Mouse (Mus musculus) macrophage (primary cell): ENCODE data around the gene 4930435E12Rik. TPM values are rescaled to one million over a fixed set of nuclear protein-coding genes. Genes with fewer than 3 reads are reported as not detected.

Source experiments
- H3K27ac ChIP-seq: fragments of 350-480 bp; formaldehyde crosslinking; 2 replicates; pipeline ENCODE4 v1.9.0; 2021
- H3K36me3 ChIP-seq: fragments of 350-480 bp; formaldehyde crosslinking; 2 replicates; pipeline ENCODE4 v1.9.0; 2021; ENCODE audit errors: inconsistent target
- H3K4me3 ChIP-seq: fragments of 350-480 bp; formaldehyde crosslinking; 2 replicates; pipeline ENCODE4 v1.9.0; 2021; ENCODE audit errors: inconsistent target
- H3K79me2 ChIP-seq: fragments of 350-480 bp; formaldehyde crosslinking; 2 replicates; pipeline ENCODE4 v1.9.0; 2021; ENCODE audit errors: inconsistent target
- WGBS: methylation state at CpG from one replicate; pipeline ENCODE4 v1.1.7; 2026; ENCODE audit warnings: inconsistent platforms; ENCODE audit not compliant: missing documents; 5-methylcytosine and 5-hydroxymethylcytosine counted together
- polyA plus RNA-seq: library from polyadenylated mRNA; stranded (reverse); fragments of 250-400 nt; gene quantifications from 3 replicates; pipeline ENCODE4 v1.2.4, GENCODE M21; 2018; ENCODE audit warnings: inconsistent platforms

4930435E12Rik gene
- polyA plus RNA-seq, 1 experiment from 2014 or later: not detected

GRCm38 (mm10) chr16:38782524-38783067 lies 46.0 kb downstream of the 4930435E12Rik start:
- H3K27ac ChIP-seq: no peak overlapping the region
- no peak overlapping the region for H3K4me3 ChIP-seq
- H3K79me2 ChIP-seq: no peaks in the 10 kb centered on the region
- H3K36me3 ChIP-seq: no peaks in the 10 kb centered on the region
- WGBS: 80% methylated on average over 2 of the region's 2 CpGs

GRCm38 (mm10) chr16:38781946-38782345 lies 46.6 kb downstream of the 4930435E12Rik start:
- no peaks in the 10 kb centered on the region for H3K36me3 ChIP-seq
- H3K27ac ChIP-seq: no peak overlapping the region
- H3K4me3 ChIP-seq: no peak overlapping the region
- H3K79me2 ChIP-seq: no peaks in the 10 kb centered on the region
- WGBS: 52% methylated on average over 2 of the region's 2 CpGs

- no peak overlapping the region for H3K4me3 ChIP-seq
- no peaks in the 10 kb centered on the region for H3K79me2 ChIP-seq
- no peaks in the 10 kb centered on the region for H3K36me3 ChIP-seq
- H3K27ac ChIP-seq: no peak overlapping the region
- 96% methylated on average over 5 of the region's 7 CpGs for WGBS
These were observed 47.5 kb downstream of the 4930435E12Rik start for GRCm38 (mm10) chr16:38780960-38781572.

- Histone ChIP-seq H3K4me3 (no peak overlapping the region), H3K79me2 (no peaks in the 10 kb centered on the region), H3K36me3 (no peaks in the 10 kb centered on the region), H3K27ac (no peak overlapping the region)
- WGBS: 83% methylated on average over 5 of the region's 6 CpGs
These were observed 52.2 kb downstream of the 4930435E12Rik start for GRCm38 (mm10) chr16:38776342-38776741.

- no peaks in the 10 kb centered on the region for H3K79me2 ChIP-seq
- 65% methylated on average over 7 of the region's 7 CpGs for WGBS
- no peaks in the 10 kb centered on the region for H3K36me3 ChIP-seq
- H3K4me3 ChIP-seq: no peak overlapping the region
- no peak overlapping the region for H3K27ac ChIP-seq
These were observed 53.4 kb downstream of the 4930435E12Rik start for GRCm38 (mm10) chr16:38774964-38775746.

- no peaks in the 10 kb centered on the region for H3K36me3 ChIP-seq
- WGBS: 23% methylated on average over 12 of the region's 12 CpGs
- H3K79me2 ChIP-seq: no peaks in the 10 kb centered on the region
- no peak overlapping the region for H3K27ac ChIP-seq
- H3K4me3 ChIP-seq: no peak overlapping the region
These were observed 55.5 kb downstream of the 4930435E12Rik start for GRCm38 (mm10) chr16:38772906-38773496.

- Histone ChIP-seq H3K27ac (no peak overlapping the region), H3K4me3 (no peak overlapping the region), H3K79me2 (no peaks in the 10 kb centered on the region), H3K36me3 (no peaks in the 10 kb centered on the region; the same call in 1 of the 2 replicates)
- 92% methylated on average over 6 of the region's 6 CpGs for WGBS
These were observed 57.4 kb downstream of the 4930435E12Rik start for GRCm38 (mm10) chr16:38771145-38771544.

GRCm38 (mm10) chr16:38769529-38769928 lies 59.0 kb downstream of the 4930435E12Rik start:
- Histone ChIP-seq H3K4me3 (no peak overlapping the region), H3K36me3 (no peaks in the 10 kb centered on the region; the same call in 1 of the 2 replicates), H3K79me2 (no peaks in the 10 kb centered on the region), H3K27ac (no peak overlapping the region)
- 28% methylated on average over 9 of the region's 9 CpGs for WGBS

- Histone ChIP-seq H3K27ac (no peak overlapping the region), H3K36me3 (no peaks in the 10 kb centered on the region; the same call in 1 of the 2 replicates), H3K4me3 (no peak overlapping the region), H3K79me2 (no peaks in the 10 kb centered on the region)
- WGBS: 98% methylated on average over 8 of the region's 8 CpGs
These were observed 60.2 kb downstream of the 4930435E12Rik start for GRCm38 (mm10) chr16:38768386-38768785.

GRCm38 (mm10) chr16:38767761-38768160 lies 60.8 kb downstream of the 4930435E12Rik start:
- Histone ChIP-seq H3K27ac (no peak overlapping the region), H3K36me3 (no peaks in the 10 kb centered on the region; the same call in 1 of the 2 replicates), H3K79me2 (no peaks in the 10 kb centered on the region), H3K4me3 (no peak overlapping the region)
- 93% methylated on average over 8 of the region's 8 CpGs for WGBS

GRCm38 (mm10) chr16:38766671-38767070 lies 61.9 kb downstream of the 4930435E12Rik start:
- Histone ChIP-seq H3K79me2 (no peaks in the 10 kb centered on the region), H3K36me3 (no peaks in the 10 kb centered on the region; the same call in 1 of the 2 replicates)
- 88% methylated on average over 3 of the region's 3 CpGs for WGBS

GRCm38 (mm10) chr16:38763508-38763907 lies 65.0 kb downstream of the 4930435E12Rik start:
- Histone ChIP-seq H3K27ac (peak overlapping the region; percentile 64), H3K36me3 (no peaks in the 10 kb centered on the region; the same call in 1 of the 2 replicates), H3K79me2 (no peaks in the 10 kb centered on the region), H3K4me3 (no peak overlapping the region)
- WGBS: 18% methylated on average over 4 of the region's 4 CpGs

More at GRCm38 (mm10) chr16:38766671-38767070, 61.9 kb downstream of the 4930435E12Rik start:
- Histone ChIP-seq H3K27ac (no peak overlapping the region), H3K4me3 (no peak overlapping the region)

- H3K27ac ChIP-seq: no peak overlapping the region
- no peak overlapping the region for H3K4me3 ChIP-seq
- H3K36me3 ChIP-seq: no peaks in the 10 kb centered on the region; the same call in 1 of the 2 replicates
- H3K79me2 ChIP-seq: no peaks in the 10 kb centered on the region
- WGBS: 89% methylated on average over 8 of the region's 8 CpGs
These were observed 66.1 kb downstream of the 4930435E12Rik start for GRCm38 (mm10) chr16:38762401-38762800.
